Mouse (Mus musculus): ENCODE results near the gene Hhatl. TPM values are rescaled to one million over a fixed set of nuclear protein-coding genes. Genes with fewer than 3 reads are reported as not detected.

The Hhatl gene
- not detected for polyA plus RNA-seq (2017; shearing (Covaris generic))

GRCm38 (mm10) chr9:121791757-121792521, at the start of gene Hhatl:
Hhatl (minus strand) TSS chr9:121792507.

GRCm38 (mm10) chr9:121838829-121839621, 46.7 kb upstream of the Hhatl start, which contains the start of gene Ccdc13:
Ccdc13 (minus strand) TSS chr9:121839461.

GRCm38 (mm10) chr9:121777484-121778065, 14.7 kb downstream of the Hhatl start, which contains the start of gene Klhl40:
Klhl40 (plus strand) TSS chr9:121777607.

GRCm38 (mm10) chr9:121759091-121760081, 32.9 kb downstream of the Hhatl start, which contains the start of gene Zfp651:
Zfp651 (plus strand) TSS chr9:121759330.

Other genes starting within 250 kb of the Hhatl start
- gene Lyzl4, start 150.4 kb downstream of the Hhatl start, polyA plus RNA-seq (2017; shearing (Covaris generic)) = not detected
- gene Vipr1, start 149.8 kb downstream of the Hhatl start, polyA plus RNA-seq (2017; shearing (Covaris generic)) = 85.6 TPM
- 41.5 TPM for gene Sec22c, start 87.0 kb downstream of the Hhatl start, polyA plus RNA-seq (2017; shearing (Covaris generic))
- gene Ss18l2, start 82.2 kb downstream of the Hhatl start, polyA plus RNA-seq (2017; shearing (Covaris generic)) = 21.6 TPM
- 177 TPM for gene Nktr, start 73.3 kb downstream of the Hhatl start, polyA plus RNA-seq (2017; shearing (Covaris generic))
- not detected for gene Zfp651, start 33.2 kb downstream of the Hhatl start, polyA plus RNA-seq (2017; shearing (Covaris generic))
- not detected for gene Klhl40, start 14.9 kb downstream of the Hhatl start, polyA plus RNA-seq (2017; shearing (Covaris generic))
- gene Ccdc13, start 47.0 kb upstream of the Hhatl start, polyA plus RNA-seq (2017; shearing (Covaris generic)) = not detected
- 79.7 TPM for gene Higd1a, start 65.9 kb upstream of the Hhatl start, polyA plus RNA-seq (2017; shearing (Covaris generic))
- not detected for gene Ackr2, start 105.8 kb upstream of the Hhatl start, polyA plus RNA-seq (2017; shearing (Covaris generic))
- not detected for gene Cyp8b1, start 123.8 kb upstream of the Hhatl start, polyA plus RNA-seq (2017; shearing (Covaris generic))
- gene Fam198a, start 158.5 kb upstream of the Hhatl start, polyA plus RNA-seq (2017; shearing (Covaris generic)) = not detected
- gene Pomgnt2, start 204.6 kb upstream of the Hhatl start, polyA plus RNA-seq (2017; shearing (Covaris generic)) = 0.30 TPM

Measured in naive thymus-derived CD4-positive, alpha-beta T cell, adult 5 months (primary cell).